8 mouse cellular contexts compared by ENCODE assay signal in the genomic region with DNA sequence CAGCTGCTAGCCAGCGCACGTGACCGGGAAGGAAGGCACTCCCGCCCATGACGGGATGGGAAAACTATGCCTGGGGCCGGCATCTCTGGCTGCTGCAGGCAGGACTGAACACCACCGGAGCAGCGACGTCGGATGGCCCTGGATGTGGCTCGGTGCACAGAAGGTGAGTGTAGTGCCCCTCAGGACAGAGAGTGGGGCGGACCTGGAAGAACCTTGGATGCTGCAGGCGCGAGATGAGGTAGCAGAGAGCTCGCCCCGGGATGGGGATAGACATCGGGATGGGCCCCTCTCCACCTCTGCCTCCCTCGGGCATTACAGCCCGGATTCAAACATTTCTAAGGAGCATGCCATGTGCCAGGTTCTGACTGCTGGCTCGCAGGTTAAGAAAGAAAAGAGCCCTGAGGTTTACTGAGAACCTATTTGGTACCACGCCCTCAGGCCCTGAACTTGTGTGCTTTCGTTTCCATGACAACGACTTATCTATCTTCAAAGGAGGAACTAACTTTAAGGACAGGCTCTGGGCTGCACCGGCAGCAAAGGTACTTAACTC. TPM values are rescaled to one million over a fixed set of nuclear protein-coding genes. Genes with fewer than 3 reads are reported as not detected.
DNase-seq lines count a peak whose midpoint lies in the region; ATAC-seq and TF ChIP-seq lines count a peak whose summit lies in the region.

C1qtnf2 (plus strand) TSS at position 52 of the 550 bp plus-strand sequence.

- peak within 1 kb of the TSS; percentile 49 for H3K4me3 ChIP-seq in layer of hippocampus, adult 2 months
- H3K4me3 ChIP-seq in lung, embryonic 16.5 days (ENCODE audit: low read length) = peak within 1 kb of the TSS; percentile 41

- peak; percentile 70 for ATAC-seq in lung, embryonic 16.5 days (ENCODE audit: low read depth)

- H3K36me3 ChIP-seq in lung, embryonic 16.5 days (ENCODE audit: control insufficient read depth, insufficient read depth, low read length) = no peaks in the 10 kb centered on the region

- H3K9ac ChIP-seq in lung, embryonic 16.5 days (ENCODE audit: low read length) = peak within 1 kb of the TSS; percentile 53

- TF ChIP-seq CTCF in layer of hippocampus, adult 2 months (conservative IDR thresholded peaks at IDR 0.05) = no peak

- H3K27me3 ChIP-seq in lung, embryonic 16.5 days (ENCODE audit: control insufficient read depth, insufficient read depth, low read depth, low read length) = no peaks in the 10 kb centered on the region

- H3K4me1 ChIP-seq in lung, embryonic 16.5 days (replicated peaks; ENCODE audit: control insufficient read depth, insufficient read depth, low read length) = peaks cover 14% of the 10 kb centered on the region

- H3K9me3 ChIP-seq in lung, embryonic 16.5 days (ENCODE audit: control insufficient read depth, low read length) = no peaks in the 10 kb centered on the region

- no peak for DNase-seq in layer of hippocampus, adult 2 months (ENCODE audit: low spot score in 2 of 2)
- DNase-seq in layer of hippocampus, adult 18-20 months (ENCODE audit: low spot score in 2 of 2) = no peak
- peak; percentile 28 for DNase-seq in c-Kit-positive CD71-positive TER-119-negative erythroid progenitor cells, embryonic 14.5 days (ENCODE audit: low read depth)
- DNase-seq in gastrocnemius, postnatal 4 days (ENCODE audit: low spot score in 2 of 2) = peak; percentile 46 to 70
- peak; percentile 63 for DNase-seq in induced T-regulatory cell, adult 2 months (ENCODE audit: low read depth)
- peak; percentile 49 for DNase-seq in retina, embryonic 14.5 days (ENCODE audit: low spot score)
- DNase-seq in layer of hippocampus, adult 8-10 months (ENCODE audit: low spot score in 2 of 2) = no peak

- WGBS in lung, embryonic 16.5 days = 2% methylated on average over 24 of the region's 24 CpGs

- no peak within 1 kb of the TSS for H3K27ac ChIP-seq in layer of hippocampus, adult 2 months
- no peak within 1 kb of the TSS for H3K27ac ChIP-seq in lung, embryonic 16.5 days (ENCODE audit: low read length)

- peak within 1 kb of the TSS; percentile 78 for H3K4me2 ChIP-seq in lung, embryonic 16.5 days (ENCODE audit: low read depth, low read length)

RNA-seq across cellular contexts. Expression of gene C1qtnf2, which starts in this region (rescaled TPM):
- 1 to 10 TPM; 1.3 to 1.4 TPM for total RNA-seq in layer of hippocampus, adult 2 months (2021)
- 1 to 10 TPM in 1 of 2 experiments, under 1 TPM in 1; 0.74 to 2.0 TPM for total RNA-seq in layer of hippocampus, adult 18-20 months (2021)
- 10 to 100 TPM; 41.2 to 45.0 TPM for total RNA-seq in gastrocnemius, postnatal 4 days (2021)
- polyA plus RNA-seq in lung, embryonic 16.5 days (2015; fragmentation: Nextera tagmentation; extraction: Ambion mirVana) = 3.4 and 4.1 TPM in 2 replicates
- total RNA-seq in layer of hippocampus, adult 8-10 months (2022) = 1 to 10 TPM; 1.1 to 3.0 (median 2.1) TPM

Comparison
In these comparisons a context has a peak if more than half of its experiments do, and no peak if none do; other contexts are left out.
1. RNA of gene C1qtnf2 (total RNA-seq): 41.2 to 45.0 TPM in gastrocnemius, postnatal 4 days; 1.1 to 3.0 TPM in layer of hippocampus, adult 8-10 months, 0.74 to 2.0 TPM in layer of hippocampus, adult 18-20 months and 1.3 to 1.4 TPM in layer of hippocampus, adult 2 months; every median in the first group is over 10 times any median in the second.
2. DNase-seq: peak in c-Kit-positive CD71-positive TER-119-negative erythroid progenitor cells, embryonic 14.5 days (single experiment), gastrocnemius, postnatal 4 days (2 of 2), induced T-regulatory cell, adult 2 months (single experiment) and retina, embryonic 14.5 days (single experiment); none in layer of hippocampus, adult 2 months (0 of 2), layer of hippocampus, adult 18-20 months (0 of 2) and layer of hippocampus, adult 8-10 months (0 of 2).